Mouse (Mus musculus): ENCODE results near the gene Cherp.

GRCm38 (mm10) chr8:72443338-72443993 is 31.6 kb downstream of the Cherp start, which contains the start of the genes Calr3 and 1700030K09Rik:
- no peak for TF ChIP-seq CTCF (IDR thresholded peaks at IDR 0.05; ENCODE audit: control insufficient read depth, insufficient read depth, low read length)
- peak; percentile 42; the same call in 1 of the 2 replicates for TF ChIP-seq POLR2A (IDR thresholded peaks at IDR 0.05; ENCODE audit: borderline replicate concordance, control insufficient read depth, low read depth, low read length)
